Mouse (Mus musculus): ENCODE results near the gene Irgm2. TPM values are rescaled to one million over a fixed set of nuclear protein-coding genes. Genes with fewer than 3 reads are reported as not detected.

Irgm2 gene
- 5.0 and 5.3 TPM in 2 replicates for polyA plus RNA-seq (2012; rRNA removed)

GRCm38 (mm10) chr11:58199229-58200037 lies at the start of gene Irgm2, which contains the start of gene Igtp:
Irgm2 (plus strand) TSS chr11:58199618.
Igtp (plus strand) TSS chr11:58199556.

GRCm38 (mm10) chr11:58168167-58168915 lies 31.1 kb upstream of the Irgm2 start, which contains the start of gene Gemin5:
Gemin5 (minus strand) TSS chr11:58168539.

GRCm38 (mm10) chr11:58171459-58172091 lies 27.8 kb upstream of the Irgm2 start, which contains the start of gene Mrpl22:
Mrpl22 (plus strand) TSS chr11:58171661.

Other genes starting within 250 kb of the Irgm2 start
- 35.2 and 37.2 TPM in 2 replicates for gene Larp1, start 190.6 kb upstream of the Irgm2 start, polyA plus RNA-seq (2012; rRNA removed)
- gene Gm12248, start 106.5 kb upstream of the Irgm2 start, polyA plus RNA-seq (2012; rRNA removed), result 0.09 and 0.40 TPM in 2 replicates
- gene Cnot8, start 95.5 kb upstream of the Irgm2 start, polyA plus RNA-seq (2012; rRNA removed), result 29.1 and 36.0 TPM in 2 replicates
- gene Gemin5, start 31.1 kb upstream of the Irgm2 start, polyA plus RNA-seq (2012; rRNA removed), result 5.5 and 5.9 TPM in 2 replicates
- 22.7 and 27.2 TPM in 2 replicates for gene Mrpl22, start 28.0 kb upstream of the Irgm2 start, polyA plus RNA-seq (2012; rRNA removed)
- gene Igtp, start 62 bp upstream of the Irgm2 start, polyA plus RNA-seq (2012; rRNA removed), result 4.1 and 5.9 TPM in 2 replicates
- 0.05 TPM in 1 of 2 replicates, not detected in the other for gene 4930438A08Rik, start 75.2 kb downstream of the Irgm2 start, polyA plus RNA-seq (2012; rRNA removed)
- 43.0 and 45.3 TPM in 2 replicates for gene Zfp692, start 107.5 kb downstream of the Irgm2 start, polyA plus RNA-seq (2012; rRNA removed)
- gene Zfp672, start 130.7 kb downstream of the Irgm2 start, polyA plus RNA-seq (2012; rRNA removed), result 46.9 and 49.0 TPM in 2 replicates
- gene Sh3bp5l, start 131.1 kb downstream of the Irgm2 start, polyA plus RNA-seq (2012; rRNA removed), result 36.8 and 41.1 TPM in 2 replicates
- gene Lypd8, start 179.4 kb downstream of the Irgm2 start, polyA plus RNA-seq (2012; rRNA removed), result 11,928 and 12,556 TPM in 2 replicates
- gene 1810065E05Rik, start 221.5 kb downstream of the Irgm2 start, polyA plus RNA-seq (2012; rRNA removed), result 344 and 578 TPM in 2 replicates
- gene Gm12253, start 232.9 kb downstream of the Irgm2 start, polyA plus RNA-seq (2012; rRNA removed), result not detected in 2 replicates

Data from colon, adult 2 months (tissue).